Mouse (Mus musculus) G1E (cell line): ENCODE results near the gene Serf1.

ENCODE experiments used
- CTCF ChIP-seq: IDR thresholded peaks from 2 replicates; pipeline ENCODE4 v1.5.1; 2012; ENCODE audit warnings: low read depth, low read length, inconsistent platforms, mixed read lengths
- GATA2 ChIP-seq: IDR thresholded peaks from 2 replicates; pipeline ENCODE4 v1.6.1; 2012; ENCODE audit warnings: low read depth, low read length, inconsistent platforms, borderline replicate concordance
- TAL1 ChIP-seq: conservative IDR thresholded peaks from 2 replicates; pipeline ENCODE4 v1.6.1; 2012; ENCODE audit warnings: low read depth, low read length, inconsistent platforms, mixed read lengths

GRCm38 (mm10) chr13:100063936-100064335 is 43.9 kb upstream of the Serf1 start:
- TF ChIP-seq CTCF, result no peak
- no peak for TF ChIP-seq GATA2
- no peak for TF ChIP-seq TAL1
